Mouse (Mus musculus): ENCODE data around the gene Lxn. TPM values are rescaled to one million over a fixed set of nuclear protein-coding genes. Genes with fewer than 3 reads are reported as not detected.

The Lxn gene
- 48.7 and 59.2 TPM in 2 replicates for polyA plus RNA-seq (2012; rRNA removed; ENCODE audit: low replicate concordance)

GRCm38 (mm10) chr3:67463450-67464372 lies at the start of gene Lxn:
Gene Lxn (minus strand): TSS chr3:67463926.

DNA sequence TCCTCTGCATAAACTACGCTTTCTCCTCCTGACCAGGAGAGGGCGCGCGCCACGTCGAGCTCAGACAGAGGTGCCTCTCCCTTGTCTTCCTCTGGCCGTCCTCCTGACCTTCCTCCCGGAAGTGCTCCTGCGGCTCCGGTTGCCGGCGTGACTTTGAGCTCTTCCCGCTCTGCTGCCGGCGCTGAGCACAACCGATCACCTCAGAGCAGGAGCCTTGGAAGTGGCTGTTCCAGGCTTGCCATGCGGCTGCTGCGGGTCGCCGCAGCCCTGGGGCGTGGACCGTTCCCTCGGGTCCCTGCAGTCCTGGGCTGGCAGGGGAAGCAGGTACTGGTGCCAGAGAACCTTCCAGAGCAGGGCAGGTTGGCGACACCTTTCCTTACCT lies 33.7 kb downstream of the Lxn start, which contains the start of gene Gfm1:
Gene Gfm1 (plus strand): TSS at position 98 of the 382 bp plus-strand sequence.

Other genes with a start within 250 kb of the Lxn start
- not detected in 2 replicates for gene Mlf1, start 89.8 kb downstream of the Lxn start, polyA plus RNA-seq (2012; rRNA removed; ENCODE audit: low replicate concordance)
- not detected in 2 replicates for gene Gm17402, start 88.8 kb downstream of the Lxn start, polyA plus RNA-seq (2012; rRNA removed; ENCODE audit: low replicate concordance)
- 6.3 and 9.9 TPM in 2 replicates for gene Gfm1, start 33.8 kb downstream of the Lxn start, polyA plus RNA-seq (2012; rRNA removed; ENCODE audit: low replicate concordance)
- gene Rarres1, start 51.6 kb upstream of the Lxn start, polyA plus RNA-seq (2012; rRNA removed; ENCODE audit: low replicate concordance), result 1.8 and 4.9 TPM in 2 replicates
- 30.1 and 31.3 TPM in 2 replicates for gene Mfsd1, start 118.8 kb upstream of the Lxn start, polyA plus RNA-seq (2012; rRNA removed; ENCODE audit: low replicate concordance)

All from duodenum, adult 2 months (tissue).